Mouse (Mus musculus) thymus, postnatal 10 days (tissue): Measurements from ENCODE around the gene Gm28961.
"Not testable (repeated sequence)": the region's sequence is repeated elsewhere in the genome, so short reads cannot be mapped to it uniquely, and the experiment has no call there.

Experiments used
- DNase-seq, 2 experiments: peaks; one replicate each; pipeline ENCODE4 v3.0.0; 2021; ENCODE audit warnings: low spot score in 2 of 2

Gene Gm28961

DNA sequence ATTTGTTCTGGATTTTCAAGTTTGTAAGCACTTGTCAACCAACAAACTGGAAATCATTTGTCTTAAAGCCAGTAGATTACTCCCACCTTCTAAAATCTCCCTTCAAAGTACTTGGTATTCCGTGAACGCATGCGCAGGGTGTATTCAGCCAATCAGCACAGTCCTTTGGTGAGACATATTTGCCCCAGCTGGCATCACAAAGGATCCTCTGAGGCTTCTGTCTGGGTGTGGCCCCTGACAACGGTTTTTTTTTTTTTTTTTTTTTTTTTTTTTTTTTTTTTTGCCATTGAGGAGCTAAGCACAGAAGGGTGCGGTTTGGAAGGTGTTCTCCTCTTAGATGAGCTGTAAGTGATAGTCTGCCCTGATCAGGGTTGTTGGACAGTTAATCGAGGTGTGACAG is at the start of gene Gm28961:
Gm28961 (plus strand) TSS at position 301 of the 400 bp plus-strand sequence.
- not testable (repeated sequence) for DNase-seq
